Mouse (Mus musculus): ENCODE measurements around the gene Gramd4. TPM values are rescaled to one million over a fixed set of nuclear protein-coding genes. Genes with fewer than 3 reads are reported as not detected.
"Not testable (repeated sequence)": the region's sequence is repeated elsewhere in the genome, so short reads cannot be mapped to it uniquely, and the experiment has no call there.

Gramd4 gene
- total RNA-seq, 2 experiments from 2014 or later: 42.0 to 47.6 TPM

DNA sequence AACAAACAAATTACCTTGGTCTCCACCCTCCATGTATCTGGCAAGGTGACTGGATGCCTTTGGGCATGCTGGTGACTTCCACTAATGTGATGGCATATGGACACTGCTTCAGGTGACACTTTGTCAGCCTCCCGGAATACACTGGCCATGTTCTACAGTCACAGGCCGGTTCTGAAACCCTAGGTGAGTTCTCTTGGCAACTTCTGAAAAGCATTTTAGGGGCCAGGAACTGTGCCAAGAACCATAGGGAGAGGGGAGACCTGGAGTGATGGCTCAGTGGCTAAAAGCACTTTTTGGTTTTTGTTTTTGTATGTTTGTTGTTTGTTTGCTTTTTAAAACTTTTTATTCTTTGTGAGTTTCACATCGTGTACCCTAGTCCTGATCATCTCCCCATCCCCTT lies 8.0 kb upstream of the Gramd4 start:
- DNase-seq (ENCODE audit: low spot score in 2 of 2): no peak
- intact Hi-C loops (cut with DNase I): no loop called here

DNA sequence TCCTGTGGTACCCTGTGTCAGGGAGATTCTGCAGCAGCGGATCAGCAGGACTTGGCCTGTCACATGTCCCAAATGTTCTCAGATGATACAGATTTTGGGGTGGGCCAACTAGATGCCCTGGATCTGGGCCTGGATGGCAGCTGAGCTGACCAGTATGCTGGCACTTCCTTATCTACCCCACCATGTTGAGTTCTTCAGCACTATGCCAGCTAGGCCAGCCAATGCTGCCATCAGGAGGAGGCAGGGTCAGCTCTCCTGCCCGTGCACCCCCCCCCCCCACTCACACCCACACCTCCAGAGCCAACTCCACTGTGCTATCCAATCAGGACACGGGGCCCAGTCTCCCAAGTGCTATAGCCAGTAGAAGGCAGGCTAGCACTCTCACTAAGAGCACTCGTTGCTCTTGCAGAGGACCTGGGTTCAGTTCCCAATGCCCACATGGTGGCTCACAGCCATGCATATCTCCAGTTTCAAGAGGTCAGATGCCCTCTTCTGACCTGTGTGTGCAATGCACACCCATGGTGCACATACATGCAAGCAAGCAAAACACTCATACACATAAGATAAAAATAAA lies 7.2 kb upstream of the Gramd4 start:
- DNase-seq (ENCODE audit: low spot score in 2 of 2): no peak

DNA sequence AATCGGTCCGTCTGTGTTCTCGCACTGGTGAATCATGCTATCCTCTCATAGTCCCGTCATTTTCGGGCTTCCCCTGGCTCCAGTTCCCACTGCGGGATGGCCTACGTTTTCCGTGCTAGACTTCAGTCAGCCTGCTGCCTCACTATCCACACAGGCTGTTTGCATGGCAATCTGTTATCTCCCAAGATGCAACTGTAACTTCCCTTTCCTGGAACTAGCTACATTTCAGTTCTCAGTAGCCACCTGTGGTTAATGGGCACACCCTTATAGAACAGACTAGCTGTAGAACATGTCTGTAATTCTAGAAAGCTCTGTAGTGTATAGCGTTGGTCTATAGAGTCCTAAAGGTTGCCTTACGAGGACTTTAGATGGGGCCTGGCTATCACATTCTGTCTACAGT lies 6.3 kb upstream of the Gramd4 start:
- no peak for DNase-seq (ENCODE audit: low spot score in 2 of 2)
- intact Hi-C loops (cut with DNase I): no loop called here

More for the DNA sequence above, 7.2 kb upstream of the Gramd4 start:
- intact Hi-C loops (cut with DNase I): no loop called here

DNA sequence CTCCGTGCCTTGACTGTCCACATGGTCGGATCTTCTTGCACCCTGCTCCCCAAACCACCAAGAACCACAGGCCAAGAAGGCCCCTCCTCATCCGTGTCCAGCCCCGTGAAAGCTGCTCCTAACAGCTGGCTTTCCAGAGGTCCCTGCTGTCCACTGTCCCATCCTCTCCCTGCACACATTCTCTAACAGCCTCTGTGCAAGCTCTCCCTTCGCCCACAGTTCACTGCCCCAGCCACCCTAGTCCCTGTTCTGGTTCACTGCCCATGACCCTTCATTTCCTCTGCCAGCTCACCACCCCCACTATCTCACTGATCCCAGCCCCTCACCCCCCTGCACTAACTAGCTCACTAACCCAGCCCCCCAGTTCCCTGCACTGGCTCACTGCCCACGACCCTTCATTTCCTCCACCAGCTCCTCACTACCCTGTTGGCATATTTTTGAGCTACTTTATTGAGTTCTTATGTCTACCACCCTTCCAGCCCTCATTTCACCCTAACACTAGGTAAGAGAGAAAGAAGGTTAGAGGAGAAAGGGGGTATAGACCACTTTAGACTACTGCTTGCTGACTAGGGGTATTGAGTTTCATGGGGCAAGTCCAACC lies 5.5 kb upstream of the Gramd4 start:
- DNase-seq (ENCODE audit: low spot score in 2 of 2): no peak
- intact Hi-C loops (cut with DNase I): no loop called here

DNA sequence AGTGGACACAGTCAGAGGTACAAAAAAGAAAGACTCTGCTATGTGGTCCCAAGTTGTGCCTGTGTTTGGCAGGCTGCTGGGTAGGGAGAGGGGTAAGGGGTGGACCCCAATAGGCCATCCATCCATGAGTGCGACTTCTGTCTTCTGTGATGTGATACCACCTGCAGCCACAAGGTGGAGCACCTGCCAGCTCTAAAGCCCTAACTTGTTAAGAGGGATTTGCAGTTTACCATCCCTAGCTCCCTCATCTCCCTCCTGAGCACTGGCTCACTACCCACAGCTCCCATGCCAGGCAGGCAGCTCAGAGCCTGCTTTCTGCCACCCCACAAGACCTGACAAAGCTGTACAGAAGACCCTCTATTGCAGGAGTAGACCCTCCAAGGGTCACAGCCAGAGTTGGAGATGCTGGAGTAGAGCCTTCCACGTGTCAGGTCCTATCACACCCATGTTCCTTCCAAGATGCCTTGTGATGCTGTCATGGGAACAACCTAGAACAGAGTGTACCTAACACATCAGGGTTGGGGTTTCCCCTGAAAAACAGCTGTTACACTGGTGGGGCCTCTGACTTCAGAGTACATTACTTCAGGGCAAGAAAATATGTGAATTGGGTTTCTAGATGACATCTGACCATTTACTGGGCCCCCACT lies 3.5 kb upstream of the Gramd4 start:
- peak; percentile 84 to 90 for DNase-seq (ENCODE audit: low spot score in 2 of 2)
- intact Hi-C loops (cut with DNase I): loop anchor here (1.0 kb wide), 2 partner anchors 70 to 81 kb away; no protein-coding TSS in a partner anchor

DNA sequence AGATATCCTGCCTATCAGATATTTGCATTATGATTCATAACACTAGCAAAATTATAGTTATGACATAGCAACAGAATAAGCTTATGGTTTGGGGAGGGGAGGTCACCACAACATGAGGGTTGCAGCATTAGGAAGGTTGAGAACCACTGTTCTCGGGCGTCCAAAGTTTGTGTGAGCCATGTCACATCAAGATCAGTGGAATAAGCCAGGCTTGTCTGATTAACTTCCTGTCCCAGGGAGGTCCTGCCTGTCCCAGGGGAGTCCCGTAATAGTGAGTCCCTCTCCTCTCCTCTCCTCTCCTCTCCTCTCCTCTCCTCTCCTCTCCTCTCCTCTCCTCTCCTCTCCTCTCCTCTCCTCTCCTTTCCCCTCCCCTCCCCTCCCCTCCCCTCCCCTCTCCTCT lies 2.6 kb upstream of the Gramd4 start:
- intact Hi-C loops (cut with DNase I): loop anchor here (1.0 kb wide), 2 partner anchors 69 to 80 kb away; no protein-coding TSS in a partner anchor
- not testable (repeated sequence) for DNase-seq (ENCODE audit: low spot score in 2 of 2)

DNA sequence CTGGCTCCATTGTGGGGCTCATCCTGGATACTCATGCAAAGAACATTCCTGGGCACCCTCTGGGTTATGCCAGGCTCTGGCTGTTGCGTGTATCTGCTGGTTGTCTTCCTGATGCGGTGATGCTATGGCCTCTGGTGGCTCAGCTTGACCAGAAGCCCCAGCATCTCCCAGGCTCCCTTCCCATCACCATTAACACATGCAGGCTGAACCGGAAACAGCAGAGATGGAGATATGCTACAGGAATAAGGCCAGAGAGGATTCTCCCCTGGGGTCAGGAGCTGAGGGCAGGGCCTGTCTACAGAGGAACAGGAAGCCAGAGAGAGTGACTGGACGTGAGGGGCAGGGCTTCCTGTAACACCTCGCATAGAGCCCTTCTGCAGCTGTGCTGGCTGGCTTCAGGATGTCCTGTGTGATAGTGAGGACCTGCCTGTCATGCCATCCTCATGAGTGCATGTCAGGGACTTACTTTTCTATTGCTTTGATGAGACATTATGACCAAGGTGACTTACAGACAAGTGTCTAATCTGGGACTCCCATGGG lies 1.2 kb upstream of the Gramd4 start:
- intact Hi-C loops (cut with DNase I): no loop called here
- DNase-seq (ENCODE audit: low spot score in 2 of 2): no peak

DNA sequence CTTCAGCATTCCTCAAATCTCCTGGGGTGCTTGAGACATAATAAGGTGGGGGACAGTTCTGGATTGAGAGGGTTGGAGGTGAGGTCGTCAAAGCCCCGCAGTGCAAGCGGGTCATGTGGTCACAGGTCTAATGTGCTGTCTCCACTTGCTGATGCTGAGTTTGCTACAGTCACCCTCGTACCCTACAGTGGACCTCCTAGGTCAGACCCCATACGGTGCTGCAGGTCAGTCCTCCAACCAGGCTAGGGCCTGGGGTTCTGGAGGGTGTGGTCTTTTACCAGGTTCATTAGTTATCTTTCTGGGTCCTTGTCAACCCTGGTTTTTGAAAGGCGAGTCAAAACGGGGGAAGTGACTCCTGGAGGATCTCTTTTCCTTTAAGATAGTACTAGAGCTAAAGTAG lies 413 bp downstream of the Gramd4 start:
- DNase-seq (ENCODE audit: low spot score in 2 of 2): no peak
- intact Hi-C loops (cut with DNase I): loop anchor here (1.0 kb wide), 1 partner anchor 28 kb away; no protein-coding TSS in a partner anchor

DNA sequence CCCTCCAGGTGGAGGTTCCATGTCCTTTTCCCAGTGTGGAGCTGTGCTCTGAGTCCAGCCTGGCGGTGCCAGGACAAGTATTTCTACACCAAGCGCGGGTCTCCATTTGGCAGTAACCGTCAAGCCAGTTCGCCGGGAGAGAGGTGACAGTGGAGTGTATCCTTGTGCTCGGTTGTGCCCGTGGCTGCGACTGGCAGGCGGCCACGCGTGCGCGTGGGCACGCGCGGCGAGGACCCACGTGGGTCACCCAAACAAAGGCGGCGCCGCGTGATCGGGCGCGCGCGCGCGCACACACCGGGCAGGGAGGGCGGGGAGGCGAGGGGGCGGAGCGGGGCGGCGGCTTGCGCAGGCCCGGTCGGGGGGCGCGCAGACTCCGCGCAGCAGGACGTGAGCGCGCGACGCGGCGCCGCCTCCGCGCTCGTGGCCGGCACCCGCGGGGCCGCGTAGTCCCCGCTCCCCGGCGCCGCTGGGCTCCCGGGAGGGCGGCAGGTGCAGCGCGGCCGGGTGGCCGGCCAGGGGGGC lies 960 bp downstream of the Gramd4 start:
- DNase-seq (ENCODE audit: low spot score in 2 of 2): peak; percentile 90 to 91
- intact Hi-C loops (cut with DNase I): loop anchor here (1.0 kb wide), 1 partner anchor 28 kb away; no protein-coding TSS in a partner anchor

DNA sequence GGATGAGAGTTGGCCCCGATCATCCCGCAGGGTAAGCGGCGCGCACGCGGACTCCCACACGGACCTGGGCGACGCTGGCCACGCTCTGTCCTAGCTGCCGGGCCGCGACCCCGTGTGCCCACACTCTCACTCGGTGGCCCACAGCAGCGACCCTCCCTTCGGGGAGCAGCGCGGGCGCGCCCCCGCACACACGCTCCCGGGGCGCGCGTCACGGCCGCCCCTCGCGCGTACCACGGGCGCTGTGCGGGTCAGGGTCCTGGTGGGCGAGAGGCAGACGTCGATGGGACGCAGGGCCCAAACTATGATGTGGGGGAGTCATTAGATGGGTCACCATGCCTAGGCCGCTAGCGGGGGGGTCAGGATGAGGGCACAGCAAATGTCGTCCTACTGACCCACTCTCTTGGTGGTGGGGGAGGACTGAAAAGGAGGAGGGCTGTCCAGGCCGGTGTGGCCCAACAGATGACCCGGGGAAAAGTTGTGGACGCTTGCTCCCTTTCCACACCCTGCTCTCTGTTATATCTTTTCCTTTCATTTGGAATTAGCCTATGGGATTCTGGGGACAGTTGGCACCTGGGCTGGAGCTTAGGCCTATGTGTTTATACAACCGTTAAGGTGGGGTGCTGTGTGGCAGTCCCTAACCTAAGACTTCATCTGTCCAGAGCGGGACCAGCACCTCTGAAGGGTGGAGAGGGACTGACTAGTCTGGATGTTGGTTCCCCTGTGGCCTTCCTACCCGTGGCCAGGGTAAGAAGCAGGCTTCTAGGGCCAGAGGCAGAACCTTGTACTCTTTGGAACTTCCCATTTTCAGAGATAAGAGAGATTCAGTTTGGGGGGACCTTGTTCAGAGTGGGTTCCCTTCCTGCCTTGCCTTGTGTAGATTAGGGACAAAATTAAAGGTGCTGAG lies 1.7 kb downstream of the Gramd4 start:
- intact Hi-C loops (cut with DNase I): loop anchor here (1.0 kb wide), 1 partner anchor 27 kb away; no protein-coding TSS in a partner anchor
- no peak for DNase-seq (ENCODE audit: low spot score in 2 of 2)

DNA sequence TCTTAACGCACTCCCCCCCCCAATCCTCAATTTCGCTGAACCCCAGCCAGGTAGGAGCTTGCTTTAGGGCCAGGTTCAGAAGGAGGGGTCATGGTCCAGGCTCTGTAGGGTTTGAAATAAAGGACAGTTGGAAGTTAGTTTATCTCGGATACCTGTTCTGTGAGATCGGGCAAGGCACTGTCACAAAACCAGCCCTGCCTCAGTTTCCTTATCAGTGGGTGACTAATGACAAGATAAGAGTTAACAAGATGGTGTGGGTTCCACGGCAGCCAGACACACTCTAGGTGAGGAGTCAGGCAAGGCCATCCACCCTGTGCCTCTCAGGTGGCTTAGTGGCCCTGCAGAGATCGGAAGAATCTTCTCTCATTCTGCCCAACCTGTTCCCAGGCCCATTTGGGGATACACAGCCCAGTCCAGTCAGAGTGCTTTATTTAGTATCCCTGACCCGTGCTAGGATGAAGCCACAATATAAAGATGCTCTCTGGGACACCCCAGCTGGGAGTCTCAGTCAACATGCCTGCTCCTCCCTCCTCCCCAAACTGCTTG lies 2.4 kb downstream of the Gramd4 start:
- intact Hi-C loops (cut with DNase I): loop anchor here (10.0 kb wide), 1 partner anchor 175 kb away; no protein-coding TSS in a partner anchor

DNA sequence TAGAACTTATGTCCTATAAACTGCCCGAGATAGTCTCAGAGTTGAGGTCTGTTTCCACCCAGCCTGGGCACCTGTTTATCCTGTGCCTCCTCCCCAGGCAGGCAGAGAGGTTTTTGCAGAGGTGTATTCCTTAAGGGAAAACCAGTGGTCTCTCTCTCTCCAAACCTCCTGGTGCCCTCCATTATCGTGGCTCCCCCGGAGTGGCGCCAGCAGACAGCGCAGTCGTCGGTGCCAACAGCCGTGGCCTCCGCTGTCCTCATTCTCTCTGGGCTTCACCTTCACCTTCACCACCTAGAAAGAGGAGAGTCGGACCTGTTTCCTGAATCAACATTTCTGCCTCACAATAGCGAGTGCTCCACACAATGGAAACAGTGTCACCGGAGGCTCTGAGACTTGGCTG lies 3.1 kb downstream of the Gramd4 start:
- intact Hi-C loops (cut with DNase I): loop anchor here (10.0 kb wide), 1 partner anchor 174 kb away; no protein-coding TSS in a partner anchor
- no peak for DNase-seq (ENCODE audit: low spot score in 2 of 2)

More for the DNA sequence above, 2.4 kb downstream of the Gramd4 start:
- DNase-seq (ENCODE audit: low spot score in 2 of 2): no peak

DNA sequence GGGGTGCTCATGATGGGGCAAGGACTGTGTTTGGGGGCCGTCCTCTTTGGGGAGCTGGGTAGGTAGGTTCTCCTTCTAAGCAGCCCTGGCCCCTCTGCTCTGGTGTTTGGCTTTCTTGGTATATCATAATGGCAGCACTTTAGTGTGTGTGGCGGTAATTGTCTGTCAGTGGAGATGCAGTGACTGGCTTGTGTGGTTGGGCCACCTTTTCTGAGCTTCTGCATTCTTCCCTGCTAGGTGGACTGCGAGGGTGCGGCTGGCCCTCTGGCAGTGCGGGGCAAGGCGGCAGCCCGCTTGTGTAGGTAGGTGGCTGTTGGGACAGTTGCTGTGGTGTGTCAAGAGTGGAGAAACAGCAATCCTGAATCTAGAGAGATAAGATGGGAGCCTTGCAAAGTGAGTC lies 3.7 kb downstream of the Gramd4 start:
- intact Hi-C loops (cut with DNase I): loop anchor here (10.0 kb wide), 1 partner anchor 174 kb away; no protein-coding TSS in a partner anchor
- no peak for DNase-seq (ENCODE audit: low spot score in 2 of 2)

DNA sequence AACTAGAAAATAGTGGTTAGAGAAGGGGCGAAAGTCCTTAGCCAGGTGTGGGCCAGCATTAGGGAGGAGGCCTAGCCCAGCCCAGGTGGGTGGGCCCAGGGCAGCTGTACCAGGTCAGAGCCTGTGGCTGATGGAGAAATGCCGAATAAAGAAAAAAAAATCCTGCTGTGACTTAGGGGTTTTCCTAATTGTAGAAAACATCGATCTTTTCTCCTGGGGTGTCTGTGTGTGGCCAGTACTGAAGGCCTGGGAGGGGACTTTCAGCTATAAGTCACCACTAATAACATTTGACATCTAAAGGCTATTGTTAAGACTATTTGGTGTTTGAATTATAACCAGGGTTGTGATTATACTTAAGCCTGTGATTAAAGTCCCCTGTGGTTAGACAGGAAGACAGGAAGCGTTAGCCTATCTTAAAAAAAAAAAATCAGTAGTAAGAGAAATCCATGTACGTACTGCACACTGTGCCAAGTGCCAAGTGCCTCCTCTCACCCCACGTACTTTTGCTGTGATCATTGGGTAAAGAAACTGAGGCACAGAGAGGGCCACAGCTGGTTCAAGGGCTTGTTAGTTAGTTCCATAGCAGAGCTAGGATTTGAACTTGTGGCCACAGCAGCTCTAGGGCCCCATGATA lies 4.5 kb downstream of the Gramd4 start:
- intact Hi-C loops (cut with DNase I): loop anchor here (10.0 kb wide), 1 partner anchor 173 kb away; no protein-coding TSS in a partner anchor
- DNase-seq (ENCODE audit: low spot score in 2 of 2): no peak

DNA sequence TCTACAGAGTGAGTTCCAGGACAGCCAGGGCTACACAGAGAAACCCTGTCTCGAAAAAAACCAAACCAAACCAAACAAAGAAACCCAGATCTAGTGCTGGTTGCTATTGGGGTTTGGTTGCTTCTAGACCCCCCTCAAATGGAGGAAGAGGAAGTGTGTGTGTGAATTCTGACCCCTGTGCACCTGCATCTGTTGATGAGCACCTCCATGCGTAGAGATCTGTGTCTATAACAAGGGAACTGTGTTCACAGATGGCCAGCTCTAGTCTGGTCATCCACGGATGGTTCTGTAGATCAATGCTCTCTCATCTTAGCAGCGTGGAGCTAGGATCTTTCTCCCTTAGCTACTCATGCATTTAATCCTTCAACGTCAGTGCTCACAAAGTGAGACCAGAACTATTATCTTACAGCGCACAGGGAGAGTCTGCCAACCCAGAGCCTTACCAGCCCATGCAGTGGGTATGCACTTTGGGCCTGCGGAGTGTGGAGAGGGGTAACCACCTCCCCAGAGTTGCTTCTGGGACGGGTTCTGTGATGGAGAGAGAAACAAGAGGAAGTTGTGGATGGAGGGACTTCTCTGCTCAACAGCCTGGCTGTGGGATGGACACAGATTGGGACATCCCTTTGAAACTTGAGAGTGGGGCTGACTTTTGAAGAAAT lies 6.8 kb downstream of the Gramd4 start:
- no peak for DNase-seq (ENCODE audit: low spot score in 2 of 2)
- intact Hi-C loops (cut with DNase I): loop anchor here (2.0 to 10.0 kb wide), 2 partner anchors 18 to 170 kb away; no protein-coding TSS in a partner anchor

DNA sequence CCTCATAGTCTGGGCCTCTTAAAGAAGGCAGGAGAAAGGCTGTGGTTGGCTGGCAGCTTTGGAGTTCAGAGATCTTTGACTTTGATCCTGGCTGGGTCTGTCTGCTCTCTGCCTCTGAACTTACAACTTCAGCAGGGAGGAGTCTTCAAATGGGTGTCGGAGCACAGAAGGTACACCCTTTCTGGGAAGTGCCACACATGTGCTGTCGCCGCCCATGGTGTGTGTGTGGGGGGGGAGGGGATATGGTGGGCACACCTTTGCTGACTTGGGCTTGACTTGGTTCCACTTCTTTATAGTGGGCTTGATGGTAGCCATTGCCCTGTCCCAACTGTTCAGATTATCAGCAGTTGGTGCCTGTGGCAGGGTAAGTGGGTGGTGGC lies 7.3 kb downstream of the Gramd4 start:
- DNase-seq (ENCODE audit: low spot score in 2 of 2): no peak
- intact Hi-C loops (cut with DNase I): loop anchor here (2.0 to 10.0 kb wide), 2 partner anchors 18 to 170 kb away; no protein-coding TSS in a partner anchor

DNA sequence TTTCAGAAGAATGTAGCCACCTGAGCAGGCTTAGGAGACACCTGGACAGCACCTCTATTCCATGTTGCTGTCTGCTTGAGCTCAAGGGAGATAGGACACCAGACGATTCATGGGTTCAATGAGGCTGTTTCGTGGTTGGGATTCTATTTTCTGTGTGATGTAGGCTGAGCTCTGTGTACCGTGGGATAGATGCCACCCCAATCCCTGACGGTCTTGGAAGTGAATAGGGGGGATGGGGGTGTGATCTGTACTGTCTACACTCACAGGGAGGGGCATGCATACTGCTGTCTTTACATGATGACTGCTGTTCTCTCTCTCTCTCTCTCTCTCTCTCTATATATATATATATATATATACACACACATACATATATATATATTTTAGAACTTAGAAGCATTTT lies 7.9 kb downstream of the Gramd4 start:
- intact Hi-C loops (cut with DNase I): loop anchor here (2.0 to 10.0 kb wide), 2 partner anchors 17 to 169 kb away; no protein-coding TSS in a partner anchor
- DNase-seq (ENCODE audit: low spot score in 2 of 2): peak in 1 of 2 experiments; percentile 89
